Mouse (Mus musculus): ENCODE measurements at regions not wholly inside any gene's neighbourhood (a gene's known extent, or its start where the extent isn't known, plus 50 kb on each side); places are given as distances from the start of the nearest gene placed in this dataset.

- H3K9me3 ChIP-seq: no peaks in the 10 kb centered on the region
- no peak for ATAC-seq (ENCODE audit: low FRiP score, low read depth)
- no peaks in the 10 kb centered on the region for H3K36me3 ChIP-seq
These were observed 483.6 kb upstream of the Gm11114 start for GRCm38 (mm10) chr9:84828934-84829333.

GRCm38 (mm10) chr9:84830639-84831038, 481.9 kb upstream of the Gm11114 start:
- Histone ChIP-seq H3K4me2 (replicated peaks) (no peak overlapping the region), H3K27me3 (no peaks in the 10 kb centered on the region), H3K9ac (no peak overlapping the region), H3K27ac (no peak overlapping the region), H3K36me3 (no peaks in the 10 kb centered on the region), H3K9me3 (no peaks in the 10 kb centered on the region), H3K4me1 (no peaks in the 10 kb centered on the region), H3K4me3 (no peak overlapping the region)
- 84% methylated on average over 2 of the region's 2 CpGs for WGBS
- no peak for ATAC-seq (ENCODE audit: low FRiP score, low read depth)

More at GRCm38 (mm10) chr9:84828934-84829333, 483.6 kb upstream of the Gm11114 start:
- H3K4me3 ChIP-seq: no peak overlapping the region
- H3K9ac ChIP-seq: no peak overlapping the region
- WGBS: 83% methylated on average over 5 of the region's 5 CpGs
- no peaks in the 10 kb centered on the region for H3K27me3 ChIP-seq
- H3K27ac ChIP-seq: no peak overlapping the region
- H3K4me1 ChIP-seq: no peaks in the 10 kb centered on the region
- no peak overlapping the region for H3K4me2 ChIP-seq (replicated peaks)

GRCm38 (mm10) chr9:84837498-84837897, 475.1 kb upstream of the Gm11114 start:
- H3K36me3 ChIP-seq: no peaks in the 10 kb centered on the region
- no peak for ATAC-seq (ENCODE audit: low FRiP score, low read depth)
- H3K4me3 ChIP-seq: no peak overlapping the region
- no peak overlapping the region for H3K27ac ChIP-seq
- WGBS: 71% methylated on average over 1 of the region's 1 CpGs
- no peaks in the 10 kb centered on the region for H3K27me3 ChIP-seq
- no peaks in the 10 kb centered on the region for H3K4me1 ChIP-seq
- H3K9ac ChIP-seq: no peak overlapping the region
- H3K9me3 ChIP-seq: no peaks in the 10 kb centered on the region
- H3K4me2 ChIP-seq (replicated peaks): no peak overlapping the region

- Histone ChIP-seq H3K4me1 (no peaks in the 10 kb centered on the region), H3K4me2 (replicated peaks) (no peak overlapping the region), H3K27me3 (no peaks in the 10 kb centered on the region), H3K9ac (no peak overlapping the region), H3K36me3 (no peaks in the 10 kb centered on the region), H3K27ac (no peak overlapping the region), H3K4me3 (no peak overlapping the region), H3K9me3 (no peaks in the 10 kb centered on the region)
- ATAC-seq (ENCODE audit: low FRiP score, low read depth): no peak
These were observed 468.6 kb upstream of the Gm11114 start for GRCm38 (mm10) chr9:84844021-84844420.

- H3K9ac ChIP-seq: no peak overlapping the region
- no peak overlapping the region for H3K4me3 ChIP-seq
- no peaks in the 10 kb centered on the region for H3K4me1 ChIP-seq
- WGBS: 53% methylated on average over 6 of the region's 6 CpGs
- no peaks in the 10 kb centered on the region for H3K9me3 ChIP-seq
- H3K27me3 ChIP-seq: no peaks in the 10 kb centered on the region
- no peak; the same call in 1 of the 2 replicates for ATAC-seq (ENCODE audit: low FRiP score, low read depth)
- no peaks in the 10 kb centered on the region for H3K36me3 ChIP-seq
- no peak overlapping the region; the same call in 1 of the 2 replicates for H3K4me2 ChIP-seq (replicated peaks)
- no peak overlapping the region for H3K27ac ChIP-seq
These were observed 451.0 kb upstream of the Gm11114 start for GRCm38 (mm10) chr9:84861600-84861999.

GRCm38 (mm10) chr9:84863431-84863830, 449.1 kb upstream of the Gm11114 start:
- Histone ChIP-seq H3K9me3 (no peaks in the 10 kb centered on the region), H3K4me1 (no peaks in the 10 kb centered on the region), H3K9ac (no peak overlapping the region), H3K4me3 (no peak overlapping the region), H3K36me3 (no peaks in the 10 kb centered on the region), H3K27ac (no peak overlapping the region), H3K4me2 (replicated peaks) (no peak overlapping the region), H3K27me3 (no peaks in the 10 kb centered on the region)
- ATAC-seq (ENCODE audit: low FRiP score, low read depth): no peak
- WGBS: 80% methylated on average over 5 of the region's 5 CpGs

- Histone ChIP-seq H3K4me1 (no peaks in the 10 kb centered on the region), H3K27ac (no peak overlapping the region), H3K27me3 (0 out of 2 replicates have a peak, but pooled peaks cover 1% of the 10 kb centered on the region), H3K4me2 (replicated peaks) (no peak overlapping the region), H3K9ac (no peak overlapping the region), H3K9me3 (no peaks in the 10 kb centered on the region), H3K4me3 (no peak overlapping the region), H3K36me3 (no peaks in the 10 kb centered on the region)
- 25% methylated on average over 2 of the region's 2 CpGs for WGBS
- peak; percentile 67 for ATAC-seq (ENCODE audit: low FRiP score, low read depth)
These were observed 418.4 kb upstream of the Gm11114 start for GRCm38 (mm10) chr9:84894148-84894547.

GRCm38 (mm10) chr9:84896073-84896472, 416.5 kb upstream of the Gm11114 start:
- Histone ChIP-seq H3K27ac (no peak overlapping the region), H3K36me3 (no peaks in the 10 kb centered on the region), H3K4me3 (no peak overlapping the region), H3K27me3 (0 out of 2 replicates have a peak, but pooled peaks cover 3% of the 10 kb centered on the region), H3K9me3 (no peaks in the 10 kb centered on the region), H3K4me1 (no peaks in the 10 kb centered on the region), H3K4me2 (replicated peaks) (no peak overlapping the region), H3K9ac (no peak overlapping the region)
- WGBS: 64% methylated on average over 2 of the region's 2 CpGs
- no peak for ATAC-seq (ENCODE audit: low FRiP score, low read depth)

- 22% methylated on average over 2 of the region's 2 CpGs for WGBS
- no peak for ATAC-seq (ENCODE audit: low FRiP score, low read depth)
- Histone ChIP-seq H3K4me2 (replicated peaks) (no peak overlapping the region), H3K27me3 (0 out of 2 replicates have a peak, but pooled peaks cover 3% of the 10 kb centered on the region), H3K4me1 (no peaks in the 10 kb centered on the region), H3K9me3 (no peaks in the 10 kb centered on the region), H3K36me3 (no peaks in the 10 kb centered on the region), H3K27ac (no peak overlapping the region), H3K4me3 (no peak overlapping the region), H3K9ac (no peak overlapping the region)
These were observed 411.9 kb upstream of the Gm11114 start for GRCm38 (mm10) chr9:84900643-84901042.

- Histone ChIP-seq H3K4me1 (peaks cover 3% of the 10 kb centered on the region; the same call in 1 of the 2 replicates), H3K9me3 (no peaks in the 10 kb centered on the region), H3K4me2 (replicated peaks) (no peak overlapping the region), H3K27me3 (no peaks in the 10 kb centered on the region), H3K27ac (no peak overlapping the region), H3K36me3 (no peaks in the 10 kb centered on the region), H3K9ac (no peak overlapping the region), H3K4me3 (no peak overlapping the region)
- 49% methylated on average over 3 of the region's 3 CpGs for WGBS
- ATAC-seq (ENCODE audit: low FRiP score, low read depth): no peak
These were observed 406.3 kb upstream of the Gm11114 start for GRCm38 (mm10) chr9:84906244-84906643.

- ATAC-seq (ENCODE audit: low FRiP score, low read depth): no peak
- peaks cover 3% of the 10 kb centered on the region; the same call in 1 of the 2 replicates for H3K4me1 ChIP-seq
- no peak overlapping the region for H3K27ac ChIP-seq
- no peaks in the 10 kb centered on the region for H3K36me3 ChIP-seq
- no peak overlapping the region for H3K9ac ChIP-seq
- no peaks in the 10 kb centered on the region for H3K27me3 ChIP-seq
- H3K4me3 ChIP-seq: no peak overlapping the region
- 82% methylated on average over 1 of the region's 1 CpGs for WGBS
- no peak overlapping the region for H3K4me2 ChIP-seq (replicated peaks)
- H3K9me3 ChIP-seq: no peaks in the 10 kb centered on the region
These were observed 399.3 kb upstream of the Gm11114 start for GRCm38 (mm10) chr9:84913321-84913720.

GRCm38 (mm10) chr9:84922306-84922705, 390.3 kb upstream of the Gm11114 start:
- H3K4me1 ChIP-seq: no peaks in the 10 kb centered on the region
- no peak overlapping the region for H3K9ac ChIP-seq
- ATAC-seq (ENCODE audit: low FRiP score, low read depth): no peak

GRCm38 (mm10) chr9:84923966-84924365, 388.6 kb upstream of the Gm11114 start:
- Histone ChIP-seq H3K27me3 (no peaks in the 10 kb centered on the region), H3K4me3 (no peak overlapping the region), H3K9ac (no peak overlapping the region), H3K4me2 (replicated peaks) (no peak overlapping the region), H3K36me3 (no peaks in the 10 kb centered on the region), H3K9me3 (no peaks in the 10 kb centered on the region), H3K4me1 (no peaks in the 10 kb centered on the region), H3K27ac (no peak overlapping the region)
- no peak for ATAC-seq (ENCODE audit: low FRiP score, low read depth)
- 59% methylated on average over 8 of the region's 8 CpGs for WGBS

More at GRCm38 (mm10) chr9:84922306-84922705, 390.3 kb upstream of the Gm11114 start:
- no peak overlapping the region for H3K4me3 ChIP-seq
- no peaks in the 10 kb centered on the region for H3K9me3 ChIP-seq
- no peaks in the 10 kb centered on the region for H3K36me3 ChIP-seq
- WGBS: 81% methylated on average over 4 of the region's 4 CpGs
- H3K4me2 ChIP-seq (replicated peaks): no peak overlapping the region
- H3K27me3 ChIP-seq: no peaks in the 10 kb centered on the region
- no peak overlapping the region for H3K27ac ChIP-seq

Data from limb, embryonic 13.5 days (tissue).